Mouse (Mus musculus) cortical plate, adult 2 months (tissue): ENCODE measurements around the gene Scube1.

ENCODE experiments used
- CTCF ChIP-seq: fragments of 200-500 bp; IDR thresholded peaks from 2 replicates; pipeline ENCODE4 v1.5.1; 2011; ENCODE audit warnings: mild to moderate bottlenecking, control low read depth, low read length; ENCODE audit not compliant: insufficient read depth; ENCODE audit errors: extremely low read depth
- POLR2A ChIP-seq: fragments of 200-500 bp; IDR thresholded peaks from 2 replicates; pipeline ENCODE4 v1.6.1; 2011; ENCODE audit warnings: mild to moderate bottlenecking, low read length, control low read depth; ENCODE audit not compliant: insufficient read depth; ENCODE audit errors: extremely low read depth

DNA sequence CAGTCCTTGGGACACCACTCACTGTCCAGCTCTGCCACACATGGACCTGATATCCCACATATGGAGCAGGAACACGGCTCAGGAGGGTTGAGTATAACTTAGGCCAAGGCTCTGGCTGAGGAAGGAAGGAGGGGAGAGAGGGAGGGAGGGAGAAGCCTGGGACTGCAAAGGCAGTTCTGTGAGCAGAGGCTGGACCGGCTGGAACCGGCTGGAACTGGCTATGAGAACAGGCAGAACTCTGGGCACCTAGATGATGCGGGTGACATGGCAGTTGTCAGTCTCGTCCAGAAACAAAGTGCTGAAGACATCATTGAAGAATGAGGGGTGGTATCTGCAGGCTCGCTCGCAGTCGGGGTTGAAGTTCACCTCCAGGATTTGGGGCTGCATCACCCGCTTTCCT lies 148.2 kb downstream of the Scube1 start:
- TF ChIP-seq CTCF: no peak
- TF ChIP-seq POLR2A: no peak
